Mouse (Mus musculus) cerebellum, adult 18-20 months (tissue): ENCODE results near the gene Timd2.
"Not testable (repeated sequence)": the region's sequence is repeated elsewhere in the genome, so short reads cannot be mapped to it uniquely, and the experiment has no call there.

Experiments
- DNase-seq, 2 experiments: peaks; one replicate each; pipeline ENCODE4 v3.0.0; 2021

The Timd2 gene

GRCm38 (mm10) chr11:46652476-46652875, 54.4 kb downstream of the Timd2 start:
- DNase-seq = no peak

GRCm38 (mm10) chr11:46649655-46650054, 57.2 kb downstream of the Timd2 start:
- DNase-seq = not testable (repeated sequence)

- DNase-seq = no peak
Observed at GRCm38 (mm10) chr11:46644824-46645223, 62.0 kb downstream of the Timd2 start.

GRCm38 (mm10) chr11:46636568-46636967, 70.3 kb downstream of the Timd2 start:
- DNase-seq = no peak

- not testable (repeated sequence) for DNase-seq
Observed at GRCm38 (mm10) chr11:46635516-46635915, 71.3 kb downstream of the Timd2 start.

GRCm38 (mm10) chr11:46631635-46632034, 75.2 kb downstream of the Timd2 start:
- peak in 1 of 2 experiments; percentile 14 for DNase-seq

GRCm38 (mm10) chr11:46629211-46629795, 77.6 kb downstream of the Timd2 start, which contains the start of gene Dppa1:
Gene Dppa1, minus strand, starts transcription at chr11:46629261.
- no peak for DNase-seq

GRCm38 (mm10) chr11:46620414-46621168, 86.3 kb downstream of the Timd2 start:
- DNase-seq = no peak

GRCm38 (mm10) chr11:46619929-46620328, 86.9 kb downstream of the Timd2 start:
- DNase-seq = no peak
